18 mouse cellular contexts compared by ENCODE assay signal in the genomic region with DNA sequence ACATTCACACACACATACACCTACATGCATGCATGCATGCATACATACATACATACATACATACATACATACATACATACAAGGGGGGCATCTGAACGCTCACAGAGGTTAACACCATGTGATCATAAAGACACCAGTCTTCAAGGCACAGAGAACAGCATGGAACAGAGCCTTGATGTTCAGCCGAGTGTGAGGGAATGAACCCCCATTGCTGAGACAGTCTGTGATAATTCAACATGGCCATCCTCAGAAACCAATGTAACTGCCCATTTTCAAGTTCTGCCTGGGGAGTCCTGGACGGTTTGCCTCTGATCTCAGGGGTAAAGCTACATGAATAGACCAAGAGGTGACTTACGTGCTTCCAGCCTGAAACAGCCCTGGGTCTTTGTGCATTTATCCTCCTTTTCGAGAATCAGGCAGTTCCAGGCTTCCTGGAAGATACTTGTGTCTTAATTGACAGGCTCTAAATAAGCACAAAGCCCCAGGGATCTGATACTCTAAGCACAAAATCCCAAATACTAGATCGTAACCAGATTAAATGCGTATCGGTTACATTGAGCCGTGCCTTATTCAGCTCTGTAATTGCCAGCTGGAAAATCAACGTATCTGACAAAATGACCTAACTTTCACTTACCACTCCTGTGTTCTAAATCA.
DNase-seq lines count a peak whose midpoint lies in the region; ATAC-seq and TF ChIP-seq lines count a peak whose summit lies in the region.
"Had no signal": no experiment of that assay in that cellular context is flagged by ENCODE, and none has a peak within 500 bp of the region (broad histone marks: within the 10 kb centered on the region; RNA-seq: fewer than 3 reads in every experiment).

No protein-coding gene starts in this region.

- no peaks in the 10 kb centered on the region for H3K9me3 ChIP-seq in forebrain, embryonic 10.5 days
- no peaks in the 10 kb centered on the region for H3K9me3 ChIP-seq in forebrain, embryonic 15.5 days
- H3K9me3 ChIP-seq in midbrain, embryonic 13.5 days = no peaks in the 10 kb centered on the region
- H3K9me3 ChIP-seq in midbrain, embryonic 10.5 days (replicated peaks) = no peaks in the 10 kb centered on the region
- no peaks in the 10 kb centered on the region for H3K9me3 ChIP-seq in hindbrain, postnatal 0 days (ENCODE audit: low read length)
- H3K9me3 ChIP-seq: liver, embryonic 13.5 days; lung, embryonic 15.5 days; neural tube, embryonic 15.5 days had no signal

- no peak for ATAC-seq in forebrain, embryonic 15.5 days (replicated peaks)
- no peak for ATAC-seq in midbrain, embryonic 13.5 days
- ATAC-seq in hindbrain, postnatal 0 days = no peak
- ATAC-seq: inflammation-experienced regulatory T-cells, adult 6 months had no signal

- no peak overlapping the region for H3K9ac ChIP-seq in forebrain, embryonic 15.5 days (replicated peaks)
- no peak overlapping the region for H3K9ac ChIP-seq in midbrain, embryonic 13.5 days (replicated peaks)
- no peak overlapping the region for H3K9ac ChIP-seq in hindbrain, postnatal 0 days (replicated peaks; ENCODE audit: low read length)
- H3K9ac ChIP-seq: liver, embryonic 13.5 days; lung, embryonic 15.5 days; neural tube, embryonic 15.5 days had no signal

- H3K27ac ChIP-seq in forebrain, embryonic 10.5 days = 0 out of 2 replicates have a peak overlapping the region, but pooled peaks have one; percentile 32
- no peak overlapping the region for H3K27ac ChIP-seq in forebrain, embryonic 15.5 days (replicated peaks)
- H3K27ac ChIP-seq in midbrain, embryonic 13.5 days = peak overlapping the region; percentile 15; the same call in 1 of the 2 replicates
- H3K27ac ChIP-seq in midbrain, embryonic 10.5 days (replicated peaks) = no peak overlapping the region
- no peak overlapping the region for H3K27ac ChIP-seq in hindbrain, postnatal 0 days
- H3K27ac ChIP-seq: liver, embryonic 13.5 days; lung, embryonic 15.5 days; macrophage; neural tube, embryonic 15.5 days had no signal

- H3K36me3 ChIP-seq in forebrain, embryonic 10.5 days (replicated peaks) = no peaks in the 10 kb centered on the region
- H3K36me3 ChIP-seq in forebrain, embryonic 15.5 days = no peaks in the 10 kb centered on the region
- no peaks in the 10 kb centered on the region for H3K36me3 ChIP-seq in midbrain, embryonic 13.5 days
- H3K36me3 ChIP-seq in midbrain, embryonic 10.5 days = no peaks in the 10 kb centered on the region
- no peaks in the 10 kb centered on the region for H3K36me3 ChIP-seq in hindbrain, postnatal 0 days (ENCODE audit: insufficient read depth, low read length)
- H3K36me3 ChIP-seq: liver, embryonic 13.5 days; lung, embryonic 15.5 days; neural tube, embryonic 15.5 days had no signal

- peaks cover 10% of the 10 kb centered on the region for H3K27me3 ChIP-seq in forebrain, embryonic 10.5 days (ENCODE audit: poor library complexity, severe bottlenecking)
- H3K27me3 ChIP-seq in forebrain, embryonic 15.5 days = no peaks in the 10 kb centered on the region
- 0 out of 2 replicates have a peak, but pooled peaks cover 6% of the 10 kb centered on the region for H3K27me3 ChIP-seq in midbrain, embryonic 13.5 days
- peaks cover 10% of the 10 kb centered on the region for H3K27me3 ChIP-seq in midbrain, embryonic 10.5 days (ENCODE audit: low read depth, poor library complexity, severe bottlenecking)
- H3K27me3 ChIP-seq in hindbrain, postnatal 0 days (ENCODE audit: insufficient read depth, low read length) = no peaks in the 10 kb centered on the region
- H3K27me3 ChIP-seq: lung, embryonic 15.5 days; neural tube, embryonic 15.5 days had no signal

- no peak for TF ChIP-seq CTCF in hindbrain, postnatal 0 days (IDR thresholded peaks at IDR 0.05; ENCODE audit: low read depth)

- peaks cover 46% of the 10 kb centered on the region for H3K4me1 ChIP-seq in forebrain, embryonic 10.5 days
- peaks cover 24% of the 10 kb centered on the region for H3K4me1 ChIP-seq in forebrain, embryonic 15.5 days
- H3K4me1 ChIP-seq in midbrain, embryonic 13.5 days (replicated peaks) = peaks cover 34% of the 10 kb centered on the region
- peaks cover 26% of the 10 kb centered on the region for H3K4me1 ChIP-seq in midbrain, embryonic 10.5 days
- 0 out of 2 replicates have a peak, but pooled peaks cover 8% of the 10 kb centered on the region for H3K4me1 ChIP-seq in hindbrain, postnatal 0 days (ENCODE audit: insufficient read depth, low read length)

- no peak for DNase-seq in forebrain, embryonic 10.5 days (ENCODE audit: extremely low spot score, low spot score)
- DNase-seq in midbrain, embryonic 10.5 days (ENCODE audit: low spot score) = no peak
- DNase-seq in hindbrain, postnatal 0 days (ENCODE audit: low spot score) = peak; percentile 20
- DNase-seq in urinary bladder, postnatal 25 days (ENCODE audit: low spot score) = no peak
- no peak for DNase-seq in natural killer cell, adult 2 months (ENCODE audit: low spot score in 2 of 2)
- DNase-seq: adrenal gland, postnatal 10 days; cerebellum, adult 11-12 months; kidney, adult 9 months; layer of hippocampus, postnatal 36 days; liver, embryonic 13.5 days; right cerebral cortex, postnatal 4 days; thymus, postnatal 14 days had no signal

- H3K4me2 ChIP-seq in forebrain, embryonic 15.5 days (replicated peaks) = no peak overlapping the region
- H3K4me2 ChIP-seq in midbrain, embryonic 13.5 days (replicated peaks) = no peak overlapping the region
- no peak overlapping the region for H3K4me2 ChIP-seq in hindbrain, postnatal 0 days (ENCODE audit: low read depth, low read length)
- H3K4me2 ChIP-seq: liver, embryonic 13.5 days; lung, embryonic 15.5 days; neural tube, embryonic 15.5 days had no signal

- 65% methylated on average over 10 of the region's 10 CpGs for WGBS in forebrain, embryonic 10.5 days
- WGBS in forebrain, embryonic 15.5 days = 51% methylated on average over 10 of the region's 10 CpGs
- 37% methylated on average over 10 of the region's 10 CpGs for WGBS in midbrain, embryonic 13.5 days
- WGBS in midbrain, embryonic 10.5 days = 75% methylated on average over 10 of the region's 10 CpGs
- WGBS in hindbrain, postnatal 0 days = 42% methylated on average over 10 of the region's 10 CpGs

- H3K4me3 ChIP-seq in forebrain, embryonic 10.5 days = no peak overlapping the region
- H3K4me3 ChIP-seq in forebrain, embryonic 15.5 days = no peak overlapping the region
- H3K4me3 ChIP-seq in midbrain, embryonic 13.5 days (replicated peaks) = no peak overlapping the region
- H3K4me3 ChIP-seq in midbrain, embryonic 10.5 days = no peak overlapping the region
- H3K4me3 ChIP-seq in hindbrain, postnatal 0 days (ENCODE audit: low read length) = no peak overlapping the region
- H3K4me3 ChIP-seq: liver, embryonic 13.5 days; lung, embryonic 15.5 days; neural tube, embryonic 15.5 days had no signal

Comparison
In these comparisons a context has a peak if more than half of its experiments do, and no peak if none do; other contexts are left out.
1. H3K27ac ChIP-seq: peak in forebrain, embryonic 10.5 days (single experiment) and midbrain, embryonic 13.5 days (single experiment); none in forebrain, embryonic 15.5 days (single experiment), midbrain, embryonic 10.5 days (single experiment) and hindbrain, postnatal 0 days (single experiment).